Mouse (Mus musculus) layer of hippocampus, adult 9-10 months (tissue): ENCODE measurements at regions not wholly inside any gene's neighbourhood (a gene's known extent, or its start where the extent isn't known, plus 50 kb on each side); places are given as distances from the start of the nearest gene placed in this dataset.

Source experiments
- DNase-seq: peaks from one replicate; pipeline ENCODE4 v3.0.0; 2022; ENCODE audit warnings: low spot score

GRCm38 (mm10) chr14:106190721-106191120 is 84.7 kb downstream of the Trim52 start:
- no peak for DNase-seq

- DNase-seq, result no peak
Measured at GRCm38 (mm10) chr14:106193583-106193982, 87.6 kb downstream of the Trim52 start.

- no peak for DNase-seq
Measured at GRCm38 (mm10) chr14:106194104-106194503, 88.1 kb downstream of the Trim52 start.

- no peak for DNase-seq
Measured at GRCm38 (mm10) chr14:106197826-106198225, 91.8 kb downstream of the Trim52 start.

GRCm38 (mm10) chr14:106199109-106199508 is 93.1 kb downstream of the Trim52 start:
- DNase-seq, result no peak

GRCm38 (mm10) chr14:106199536-106200319 is 93.7 kb downstream of the Trim52 start:
- no peak for DNase-seq

- no peak for DNase-seq
Measured at GRCm38 (mm10) chr14:106211062-106211461, 105.1 kb downstream of the Trim52 start.

GRCm38 (mm10) chr14:106217681-106218080 is 111.7 kb downstream of the Trim52 start:
- no peak for DNase-seq

GRCm38 (mm10) chr14:106219293-106219797 is 113.3 kb downstream of the Trim52 start:
- no peak for DNase-seq

- no peak for DNase-seq
Measured at GRCm38 (mm10) chr14:106225401-106225800, 119.4 kb downstream of the Trim52 start.

GRCm38 (mm10) chr14:106241721-106242405 is 135.9 kb downstream of the Trim52 start:
- DNase-seq, result no peak

- no peak for DNase-seq
Measured at GRCm38 (mm10) chr14:106259396-106260108, 153.6 kb downstream of the Trim52 start.

- no peak for DNase-seq
Measured at GRCm38 (mm10) chr14:106265290-106265689, 159.3 kb downstream of the Trim52 start.

- no peak for DNase-seq
Measured at GRCm38 (mm10) chr14:106267679-106268561, 161.9 kb downstream of the Trim52 start.

GRCm38 (mm10) chr14:106269680-106270079 is 163.7 kb downstream of the Trim52 start:
- DNase-seq, result no peak

- no peak for DNase-seq
Measured at GRCm38 (mm10) chr14:106313558-106313957, 207.6 kb downstream of the Trim52 start.

- no peak for DNase-seq
Measured at GRCm38 (mm10) chr14:106314079-106314551, 208.1 kb downstream of the Trim52 start.

- DNase-seq, result no peak
Measured at GRCm38 (mm10) chr14:106318767-106319166, 212.8 kb downstream of the Trim52 start.

GRCm38 (mm10) chr14:106327653-106328283 is 221.8 kb downstream of the Trim52 start:
- no peak for DNase-seq

GRCm38 (mm10) chr14:106364767-106365623 is 259.0 kb downstream of the Trim52 start:
- DNase-seq, result no peak
